Mouse (Mus musculus) T-cell, adult 66 days (primary cell): Measurements from ENCODE around the gene Hist1h3d. TPM values are rescaled to one million over a fixed set of nuclear protein-coding genes. Genes with fewer than 3 reads are reported as not detected.

Experiments
- total RNA-seq, 2 experiments: library from RNA; stranded (reverse); gene quantifications; 3 replicates in 1 of 2; 4 replicates in 1 of 2; pipeline ENCODE4 v1.2.4; 2023

Hist1h3d gene
- total RNA-seq, 2 experiments from 2014 or later: 4.9 to 12.6 TPM

Other genes with a start within 250 kb of the Hist1h3d start
- 10 to 100 TPM; 20.0 to 22.2 TPM for gene Zfp322a, start 206.6 kb upstream of the Hist1h3d start, total RNA-seq
- 10 to 100 TPM; 19.1 to 21.9 TPM for gene Abt1, start 151.9 kb upstream of the Hist1h3d start, total RNA-seq
- gene Btn1a1, start 109.9 kb upstream of the Hist1h3d start, total RNA-seq: not detected
- not detected for gene Btn2a2, start 86.9 kb upstream of the Hist1h3d start, total RNA-seq
- gene Hist1h4h, start 44.7 kb upstream of the Hist1h3d start, total RNA-seq: 100 to 1,000 TPM; 263 to 347 TPM
- gene Hist1h2af, start 41.9 kb upstream of the Hist1h3d start, total RNA-seq: 10 to 100 TPM; 25.3 to 89.5 TPM
- 10 to 100 TPM; 15.6 to 26.1 TPM for gene Hist1h3g, start 40.3 kb upstream of the Hist1h3d start, total RNA-seq
- 10 to 100 TPM in 1 of 2 experiments, 1 to 10 TPM in 1; 7.0 to 13.4 TPM for gene Hist1h2bh, start 32.4 kb upstream of the Hist1h3d start, total RNA-seq
- 10 to 100 TPM; 62.8 to 92.1 TPM for gene Hist1h3f, start 31.7 kb upstream of the Hist1h3d start, total RNA-seq
- 100 to 1,000 TPM in 1 of 2 experiments, 10 to 100 TPM in 1; 83.0 to 211 TPM for gene Hist1h4f, start 24.1 kb upstream of the Hist1h3d start, total RNA-seq
- 10 to 100 TPM in 1 of 2 experiments, 1 to 10 TPM in 1; 7.2 to 15.8 TPM for gene Hist1h1d, start 22.5 kb upstream of the Hist1h3d start, total RNA-seq
- gene Hist1h3e, start 13.4 kb upstream of the Hist1h3d start, total RNA-seq: 100 to 1,000 TPM; 113 to 162 TPM
- gene Hist1h2ae, start 4.5 kb upstream of the Hist1h3d start, total RNA-seq: 10 to 100 TPM; 10.2 to 27.9 TPM
- 100 to 1,000 TPM; 171 to 249 TPM for gene Hist1h2bg, start 4.4 kb upstream of the Hist1h3d start, total RNA-seq
- gene Hist1h2bf, start 1.6 kb upstream of the Hist1h3d start, total RNA-seq: 100 to 1,000 TPM in 1 of 2 experiments, 10 to 100 TPM in 1; 79.7 to 145 TPM
- 1 to 10 TPM in 1 of 2 experiments, not detected in 1; 10.0 TPM for gene Hist1h2ad, start 1.4 kb upstream of the Hist1h3d start, total RNA-seq
- 100 to 1,000 TPM; 122 to 174 TPM for gene Hist1h4d, start 5.8 kb downstream of the Hist1h3d start, total RNA-seq
- 10 to 100 TPM; 16.7 to 27.0 TPM for gene Hist1h2be, start 45.4 kb downstream of the Hist1h3d start, total RNA-seq
- gene Hist1h1e, start 46.8 kb downstream of the Hist1h3d start, total RNA-seq: 100 to 1,000 TPM; 103 to 169 TPM
- gene Hist1h2ac, start 108.2 kb downstream of the Hist1h3d start, total RNA-seq: 10 to 100 TPM; 10.3 to 12.2 TPM
- gene Hist1h2bc, start 108.4 kb downstream of the Hist1h3d start, total RNA-seq: 10 to 100 TPM in 1 of 2 experiments, 1 to 10 TPM in 1; 8.2 to 15.2 TPM
- not detected for gene Hist1h1t, start 120.1 kb downstream of the Hist1h3d start, total RNA-seq
- 100 to 1,000 TPM; 113 to 135 TPM for gene Hist1h4c, start 122.7 kb downstream of the Hist1h3d start, total RNA-seq
- gene Hfe, start 135.1 kb downstream of the Hist1h3d start, total RNA-seq: 1 to 10 TPM; 1.4 to 2.5 TPM
- gene Hist1h1c, start 163.0 kb downstream of the Hist1h3d start, total RNA-seq: 100 to 1,000 TPM; 569 to 655 TPM
- 10 to 100 TPM in 1 of 2 experiments, 1 to 10 TPM in 1; 9.0 to 44.3 TPM for gene Hist1h3c, start 169.8 kb downstream of the Hist1h3d start, total RNA-seq
- gene Hist1h2bb, start 171.0 kb downstream of the Hist1h3d start, total RNA-seq: 10 to 100 TPM; 34.2 to 89.5 TPM
- 100 to 1,000 TPM in 1 of 2 experiments, 10 to 100 TPM in 1; 38.6 to 105 TPM for gene Hist1h2ab, start 175.4 kb downstream of the Hist1h3d start, total RNA-seq
- gene Hist1h3b, start 176.5 kb downstream of the Hist1h3d start, total RNA-seq: 100 to 1,000 TPM in 1 of 2 experiments, 10 to 100 TPM in 1; 28.4 to 127 TPM
- 100 to 1,000 TPM in 1 of 2 experiments, 10 to 100 TPM in 1; 24.4 to 105 TPM for gene Hist1h4b, start 181.2 kb downstream of the Hist1h3d start, total RNA-seq
- gene Hist1h4a, start 185.5 kb downstream of the Hist1h3d start, total RNA-seq: 100 to 1,000 TPM in 1 of 2 experiments, 10 to 100 TPM in 1; 85.2 to 131 TPM
- gene Hist1h3a, start 186.6 kb downstream of the Hist1h3d start, total RNA-seq: 100 to 1,000 TPM; 140 to 197 TPM
- gene Hist1h1a, start 187.9 kb downstream of the Hist1h3d start, total RNA-seq: 10 to 100 TPM; 23.6 to 46.7 TPM
- not detected for gene Trim38, start 194.2 kb downstream of the Hist1h3d start, total RNA-seq
- gene Slc17a2, start 231.2 kb downstream of the Hist1h3d start, total RNA-seq: not detected